Mouse (Mus musculus) kidney, embryonic 14.5 days (tissue): Measurements from ENCODE around the gene Tmem209. TPM values are rescaled to one million over a fixed set of nuclear protein-coding genes. Genes with fewer than 3 reads are reported as not detected.
A peak's percentile ranks its signal among the peaks of the same experiment; 100 is the strongest.

ENCODE experiments used
- ATAC-seq: fragments of 200-750 bp; cut with Nextera tagmentation; 2 replicates; pipeline ENCODE4 v1.8.0; 2017; ENCODE audit warnings: moderate number of reproducible peaks, mild to moderate bottlenecking, moderate TSS enrichment, moderate library complexity; ENCODE audit not compliant: low FRiP score, low TSS enrichment
- H3K27ac ChIP-seq: fragments of 300-500 bp; sonication (generic); 2 replicates; pipeline ENCODE4 v1.5.1; 2014; ENCODE audit warnings: low read depth, mild to moderate bottlenecking, low read length, moderate library complexity, mixed read lengths
- H3K27me3 ChIP-seq: fragments of 300-500 bp; sonication (generic); 2 replicates; pipeline ENCODE4 v1.6.1; 2014; ENCODE audit warnings: mild to moderate bottlenecking, low read length; ENCODE audit not compliant: control insufficient read depth, insufficient read depth
- H3K36me3 ChIP-seq: fragments of 300-500 bp; sonication (generic); 2 replicates; pipeline ENCODE4 v1.6.1; 2014; ENCODE audit warnings: low read length, mixed read lengths; ENCODE audit not compliant: control insufficient read depth, insufficient read depth
- H3K4me1 ChIP-seq: fragments of 300-500 bp; sonication (generic); 2 replicates; pipeline ENCODE4 v1.6.1; 2014; ENCODE audit warnings: low read length, mixed read lengths; ENCODE audit not compliant: control insufficient read depth, insufficient read depth
- H3K4me2 ChIP-seq: fragments of 300-500 bp; sonication (generic); replicated peaks from 2 replicates; pipeline ENCODE4 v1.6.1; 2014; ENCODE audit warnings: low read depth, mild to moderate bottlenecking, low read length
- H3K4me3 ChIP-seq: fragments of 300-500 bp; sonication (generic); 2 replicates; pipeline ENCODE4 v1.5.1; 2014; ENCODE audit warnings: mild to moderate bottlenecking, low read length
- H3K9ac ChIP-seq: fragments of 300-500 bp; sonication (generic); 2 replicates; pipeline ENCODE4 v1.6.1; 2014; ENCODE audit warnings: low read depth, mild to moderate bottlenecking, low read length, moderate library complexity
- H3K9me3 ChIP-seq: fragments of 300-500 bp; sonication (generic); 2 replicates; pipeline ENCODE4 v1.6.1; 2016; ENCODE audit warnings: low read length; ENCODE audit not compliant: control insufficient read depth
- WGBS: fragments of 180-500 bp; shearing (Covaris S2); extraction: QIAGEN DNeasy Blood & Tissue Kit; methylation state at CpG from one replicate; pipeline ENCODE4 v1.1.7; 2014; 5-methylcytosine and 5-hydroxymethylcytosine counted together
- polyA plus RNA-seq: library from polyadenylated mRNA; unstranded; fragments of >200 nt; fragmentation: Nextera tagmentation; extraction: Ambion mirVana; gene quantifications from 2 replicates; pipeline ENCODE4 v1.2.1, GENCODE M21; 2014

The Tmem209 gene
- polyA plus RNA-seq, 1 experiment from 2014 or later: 56.8 TPM

GRCm38 (mm10) chr6:30477210-30477714, 32.3 kb downstream of the Tmem209 start:
- H3K9me3 ChIP-seq: no peaks in the 10 kb centered on the region
- peaks cover 43% of the 10 kb centered on the region for H3K36me3 ChIP-seq
- no peak overlapping the region for H3K4me2 ChIP-seq
- H3K27ac ChIP-seq: no peak overlapping the region
- H3K4me3 ChIP-seq: no peak overlapping the region
- no peaks in the 10 kb centered on the region for H3K27me3 ChIP-seq
- WGBS: 85% methylated on average over 8 of the region's 8 CpGs
- ATAC-seq: no peak
- H3K4me1 ChIP-seq: no peaks in the 10 kb centered on the region
- H3K9ac ChIP-seq: no peak overlapping the region

GRCm38 (mm10) chr6:30476025-30476765, 33.4 kb downstream of the Tmem209 start:
- Histone ChIP-seq H3K4me2 (no peak overlapping the region), H3K9ac (no peak overlapping the region), H3K4me1 (no peaks in the 10 kb centered on the region), H3K27ac (no peak overlapping the region), H3K36me3 (peaks cover 36% of the 10 kb centered on the region), H3K4me3 (no peak overlapping the region), H3K9me3 (no peaks in the 10 kb centered on the region), H3K27me3 (no peaks in the 10 kb centered on the region)
- no peak for ATAC-seq
- 61% methylated on average over 10 of the region's 10 CpGs for WGBS

- no peaks in the 10 kb centered on the region for H3K36me3 ChIP-seq
- no peak overlapping the region for H3K9ac ChIP-seq
- WGBS: 76% methylated on average over 3 of the region's 3 CpGs
- no peak overlapping the region for H3K4me2 ChIP-seq
- H3K4me1 ChIP-seq: peaks cover 8% of the 10 kb centered on the region; the same call in 1 of the 2 replicates
- H3K9me3 ChIP-seq: no peaks in the 10 kb centered on the region
- H3K27ac ChIP-seq: no peak overlapping the region
- H3K27me3 ChIP-seq: no peaks in the 10 kb centered on the region
- no peak overlapping the region for H3K4me3 ChIP-seq
- no peak for ATAC-seq
Measured at GRCm38 (mm10) chr6:30471706-30472105, 37.9 kb downstream of the Tmem209 start.

GRCm38 (mm10) chr6:30469370-30469769, 40.2 kb downstream of the Tmem209 start:
- Histone ChIP-seq H3K36me3 (no peaks in the 10 kb centered on the region), H3K9me3 (no peaks in the 10 kb centered on the region), H3K9ac (no peak overlapping the region), H3K27ac (no peak overlapping the region), H3K4me1 (peaks cover 13% of the 10 kb centered on the region; the same call in 1 of the 2 replicates), H3K27me3 (no peaks in the 10 kb centered on the region), H3K4me3 (no peak overlapping the region), H3K4me2 (no peak overlapping the region)
- 81% methylated on average over 12 of the region's 12 CpGs for WGBS
- ATAC-seq: no peak

GRCm38 (mm10) chr6:30468684-30469083, 40.9 kb downstream of the Tmem209 start:
- ATAC-seq: peak; percentile 40; the same call in 1 of the 2 replicates
- Histone ChIP-seq H3K9me3 (no peaks in the 10 kb centered on the region), H3K4me2 (no peak overlapping the region), H3K36me3 (no peaks in the 10 kb centered on the region), H3K9ac (0 out of 2 replicates have a peak overlapping the region, but pooled peaks have one; percentile 23), H3K27me3 (no peaks in the 10 kb centered on the region), H3K4me3 (no peak overlapping the region), H3K4me1 (peaks cover 13% of the 10 kb centered on the region), H3K27ac (no peak overlapping the region)
- 51% methylated on average over 12 of the region's 12 CpGs for WGBS

- ATAC-seq: no peak
- H3K4me1 ChIP-seq: peaks cover 17% of the 10 kb centered on the region
- WGBS: 76% methylated on average over 1 of the region's 1 CpGs
- H3K27ac ChIP-seq: no peak overlapping the region
- H3K4me2 ChIP-seq: no peak overlapping the region
- no peaks in the 10 kb centered on the region for H3K36me3 ChIP-seq
- no peak overlapping the region for H3K4me3 ChIP-seq
- H3K9ac ChIP-seq: no peak overlapping the region
- H3K9me3 ChIP-seq: no peaks in the 10 kb centered on the region
- no peaks in the 10 kb centered on the region for H3K27me3 ChIP-seq
Measured at GRCm38 (mm10) chr6:30468058-30468457, 41.5 kb downstream of the Tmem209 start.

- Histone ChIP-seq H3K4me1 (peaks cover 38% of the 10 kb centered on the region), H3K9ac (no peak overlapping the region), H3K9me3 (no peaks in the 10 kb centered on the region), H3K36me3 (no peaks in the 10 kb centered on the region), H3K27me3 (no peaks in the 10 kb centered on the region), H3K4me2 (no peak overlapping the region), H3K4me3 (no peak overlapping the region), H3K27ac (no peak overlapping the region)
- 76% methylated on average over 11 of the region's 11 CpGs for WGBS
- no peak for ATAC-seq
Measured at GRCm38 (mm10) chr6:30465586-30465985, 44.0 kb downstream of the Tmem209 start.

GRCm38 (mm10) chr6:30462822-30463221, 46.8 kb downstream of the Tmem209 start:
- H3K27ac ChIP-seq: peak overlapping the region; percentile 71
- no peak overlapping the region for H3K4me3 ChIP-seq
- H3K27me3 ChIP-seq: no peaks in the 10 kb centered on the region
- no peak overlapping the region for H3K4me2 ChIP-seq
- H3K36me3 ChIP-seq: no peaks in the 10 kb centered on the region
- WGBS: 4% methylated on average over 7 of the region's 7 CpGs
- ATAC-seq: no peak
- no peak overlapping the region for H3K9ac ChIP-seq
- H3K9me3 ChIP-seq: no peaks in the 10 kb centered on the region
- H3K4me1 ChIP-seq: peaks cover 38% of the 10 kb centered on the region

- Histone ChIP-seq H3K27me3 (no peaks in the 10 kb centered on the region), H3K9ac (no peak overlapping the region), H3K4me2 (no peak overlapping the region), H3K4me1 (peaks cover 38% of the 10 kb centered on the region), H3K27ac (peak overlapping the region; percentile 98), H3K36me3 (no peaks in the 10 kb centered on the region), H3K4me3 (no peak overlapping the region), H3K9me3 (no peaks in the 10 kb centered on the region)
- 78% methylated on average over 13 of the region's 13 CpGs for WGBS
- ATAC-seq: no peak
Measured at GRCm38 (mm10) chr6:30461755-30462344, 47.7 kb downstream of the Tmem209 start.
